Mouse (Mus musculus): Measurements from ENCODE around the gene Dnah8. TPM values are rescaled to one million over a fixed set of nuclear protein-coding genes. Genes with fewer than 3 reads are reported as not detected.

Gene Dnah8
- polyA plus RNA-seq, 1 experiment from 2014 or later: 0.35 TPM

DNA sequence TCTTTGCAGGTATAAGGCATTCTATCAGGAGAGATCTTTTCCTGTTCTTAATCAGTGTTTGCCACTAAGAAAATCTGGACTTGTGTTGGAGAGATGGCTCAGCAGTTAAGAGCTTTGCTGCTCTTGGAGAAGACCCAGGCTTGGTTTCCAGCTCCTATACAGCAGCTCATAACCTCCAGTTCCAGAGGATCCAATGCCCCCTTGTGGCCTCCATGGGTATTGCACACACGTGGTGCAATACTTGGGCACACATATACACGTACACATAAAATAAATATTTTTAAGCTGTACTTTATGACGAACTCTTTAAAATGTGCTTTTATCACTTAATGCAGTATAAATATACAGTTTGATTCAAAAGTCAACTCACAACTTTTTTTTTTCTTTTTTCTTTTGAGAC lies 24.6 kb downstream of the Dnah8 start:
- ATAC-seq: no peak
- H3K4me2 ChIP-seq (replicated peaks; ENCODE audit: low read depth): no peak overlapping the region
- H3K27ac ChIP-seq (ENCODE audit: low read depth, low read length): no peak overlapping the region
- peak; percentile 46 for TF ChIP-seq CTCF (IDR thresholded peaks at IDR 0.05; ENCODE audit: low read depth)
- no peaks in the 10 kb centered on the region for H3K27me3 ChIP-seq (replicated peaks; ENCODE audit: control insufficient read depth, insufficient read depth, low read length)
- no peak overlapping the region for H3K4me3 ChIP-seq (ENCODE audit: low read depth, low read length)
- no peak overlapping the region for H3K9ac ChIP-seq (ENCODE audit: low read depth, low read length)
- 96% methylated on average over 3 of the region's 3 CpGs for WGBS
- H3K4me1 ChIP-seq (replicated peaks; ENCODE audit: control insufficient read depth, insufficient read depth, low read length): no peaks in the 10 kb centered on the region
- H3K36me3 ChIP-seq (ENCODE audit: control insufficient read depth, insufficient read depth): no peaks in the 10 kb centered on the region
- no peaks in the 10 kb centered on the region for H3K9me3 ChIP-seq (ENCODE audit: control insufficient read depth)

- TF ChIP-seq CTCF (IDR thresholded peaks at IDR 0.05; ENCODE audit: low read depth): peak; percentile 65
- H3K36me3 ChIP-seq (ENCODE audit: control insufficient read depth, insufficient read depth): no peaks in the 10 kb centered on the region
- no peak overlapping the region for H3K27ac ChIP-seq (ENCODE audit: low read depth, low read length)
- H3K4me2 ChIP-seq (replicated peaks; ENCODE audit: low read depth): no peak overlapping the region
- no peaks in the 10 kb centered on the region for H3K4me1 ChIP-seq (replicated peaks; ENCODE audit: control insufficient read depth, insufficient read depth, low read length)
- no peak overlapping the region for H3K9ac ChIP-seq (ENCODE audit: low read depth, low read length)
- no peak for ATAC-seq
- H3K4me3 ChIP-seq (ENCODE audit: low read depth, low read length): no peak overlapping the region
- no peaks in the 10 kb centered on the region for H3K27me3 ChIP-seq (replicated peaks; ENCODE audit: control insufficient read depth, insufficient read depth, low read length)
- H3K9me3 ChIP-seq (ENCODE audit: control insufficient read depth): no peaks in the 10 kb centered on the region
- WGBS: 94% methylated on average over 6 of the region's 6 CpGs
These were observed 28.9 kb downstream of the Dnah8 start for GRCm38 (mm10) chr17:30653010-30653409.

DNA sequence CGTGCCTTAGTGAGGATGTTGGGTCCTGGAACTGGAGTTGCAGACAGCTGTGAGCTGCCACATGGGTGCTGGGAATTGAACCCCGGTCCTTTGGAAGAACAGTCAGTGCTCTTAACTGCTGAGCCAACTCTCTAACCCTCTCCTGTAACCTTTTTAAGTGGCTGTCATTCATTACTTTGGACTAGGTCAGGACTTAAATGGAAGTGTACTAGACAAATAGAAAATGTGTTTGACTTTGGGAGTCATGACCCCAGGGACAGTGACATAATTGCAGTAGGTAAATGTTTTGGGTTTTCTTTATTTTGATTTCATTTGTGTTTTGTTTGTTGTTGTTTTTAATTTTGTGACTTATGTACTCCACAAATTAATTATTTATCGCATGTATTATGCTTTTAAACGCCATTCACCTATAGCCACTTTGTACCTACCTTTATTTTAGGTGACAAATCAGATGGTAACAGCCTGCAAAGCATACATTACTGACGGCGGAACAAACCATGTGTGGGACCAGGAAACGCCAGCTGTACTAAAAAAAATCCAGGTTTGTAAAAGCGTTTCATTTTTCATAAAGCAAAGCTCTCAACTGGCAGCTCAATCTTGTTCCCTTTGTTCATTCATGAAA lies 33.5 kb downstream of the Dnah8 start:
- no peak for TF ChIP-seq CTCF (IDR thresholded peaks at IDR 0.05; ENCODE audit: low read depth)
- Histone ChIP-seq H3K36me3 (ENCODE audit: control insufficient read depth, insufficient read depth) (no peaks in the 10 kb centered on the region), H3K9me3 (ENCODE audit: control insufficient read depth) (no peaks in the 10 kb centered on the region), H3K9ac (ENCODE audit: low read depth, low read length) (peak overlapping the region; percentile 45), H3K4me2 (replicated peaks; ENCODE audit: low read depth) (peak overlapping the region; percentile 61), H3K4me3 (ENCODE audit: low read depth, low read length) (peak overlapping the region; percentile 31), H3K27me3 (replicated peaks; ENCODE audit: control insufficient read depth, insufficient read depth, low read length) (no peaks in the 10 kb centered on the region), H3K27ac (ENCODE audit: low read depth, low read length) (peak overlapping the region; percentile 46; the same call in 1 of the 2 replicates), H3K4me1 (replicated peaks; ENCODE audit: control insufficient read depth, insufficient read depth, low read length) (no peaks in the 10 kb centered on the region)
- WGBS: 38% methylated on average over 8 of the region's 8 CpGs
- ATAC-seq: no peak

DNA sequence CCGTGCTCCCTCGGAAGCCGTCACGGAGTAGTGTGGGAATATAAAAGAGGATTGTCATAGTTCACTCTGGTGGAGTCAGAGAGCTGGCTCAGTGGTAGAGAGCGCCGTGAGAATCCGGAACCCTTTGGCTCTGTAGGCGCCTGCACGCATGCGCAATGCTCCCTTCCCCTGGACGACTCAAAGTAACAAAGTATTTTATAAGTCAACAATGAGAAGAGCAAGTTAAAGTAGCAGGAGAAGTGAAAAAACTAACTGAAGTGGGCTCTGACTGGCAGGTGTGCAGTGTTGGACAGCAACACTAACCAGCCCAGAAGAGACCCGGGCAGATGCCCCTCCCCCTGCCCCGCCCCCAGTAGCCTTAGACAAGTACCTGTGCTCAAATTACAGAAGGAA lies 34.0 kb downstream of the Dnah8 start:
- Histone ChIP-seq H3K4me2 (replicated peaks; ENCODE audit: low read depth) (peak overlapping the region; percentile 61), H3K36me3 (ENCODE audit: control insufficient read depth, insufficient read depth) (no peaks in the 10 kb centered on the region), H3K27ac (ENCODE audit: low read depth, low read length) (peak overlapping the region; percentile 46; the same call in 1 of the 2 replicates), H3K4me3 (ENCODE audit: low read depth, low read length) (peak overlapping the region; percentile 31), H3K9ac (ENCODE audit: low read depth, low read length) (peak overlapping the region; percentile 45), H3K27me3 (replicated peaks; ENCODE audit: control insufficient read depth, insufficient read depth, low read length) (no peaks in the 10 kb centered on the region), H3K4me1 (replicated peaks; ENCODE audit: control insufficient read depth, insufficient read depth, low read length) (no peaks in the 10 kb centered on the region), H3K9me3 (ENCODE audit: control insufficient read depth) (no peaks in the 10 kb centered on the region)
- WGBS: 12% methylated on average over 13 of the region's 13 CpGs
- no peak for TF ChIP-seq CTCF (IDR thresholded peaks at IDR 0.05; ENCODE audit: low read depth)
- peak; percentile 77 for ATAC-seq

DNA sequence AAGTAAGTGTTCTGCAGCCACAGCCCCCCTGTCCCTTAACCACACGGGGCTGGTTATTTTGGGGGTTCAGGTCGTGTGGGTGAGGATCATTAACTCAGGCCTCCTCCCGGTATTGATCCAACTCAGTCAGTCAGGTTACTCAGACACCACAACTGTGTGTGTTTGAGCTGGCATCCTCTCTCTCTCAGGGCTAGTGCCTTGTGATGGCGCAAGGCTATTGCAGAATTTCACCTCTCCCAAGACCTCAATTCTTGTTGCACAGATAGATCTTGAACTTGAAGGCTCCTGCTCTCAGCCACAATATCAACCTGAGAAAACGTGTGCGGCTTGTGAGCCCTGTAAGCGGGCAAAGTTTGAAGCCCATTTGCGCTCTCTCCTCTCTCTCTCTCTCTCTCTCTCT lies 38.0 kb downstream of the Dnah8 start:
- ATAC-seq: no peak

DNA sequence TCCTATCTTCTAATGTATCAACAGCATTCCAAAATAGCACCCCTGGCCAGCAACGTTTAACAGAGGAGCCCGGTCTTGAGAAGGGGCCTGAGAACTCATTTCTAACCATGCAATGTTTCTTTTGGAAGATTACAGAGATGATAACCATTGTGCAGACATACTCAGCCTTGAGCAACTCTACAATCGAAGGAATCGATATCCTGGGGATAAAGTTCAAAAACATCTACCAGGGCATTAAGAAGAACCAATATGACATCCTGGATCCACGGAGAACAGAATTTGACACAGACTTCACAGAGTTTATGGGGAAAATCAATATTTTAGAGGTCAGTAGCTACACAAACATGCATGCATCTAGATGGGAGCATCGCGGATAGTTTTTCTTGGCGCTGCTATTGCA lies 39.0 kb downstream of the Dnah8 start:
- H3K4me1 ChIP-seq (replicated peaks; ENCODE audit: control insufficient read depth, insufficient read depth, low read length): no peaks in the 10 kb centered on the region
- no peak overlapping the region for H3K9ac ChIP-seq (ENCODE audit: low read depth, low read length)
- no peaks in the 10 kb centered on the region for H3K27me3 ChIP-seq (replicated peaks; ENCODE audit: control insufficient read depth, insufficient read depth, low read length)
- H3K27ac ChIP-seq (ENCODE audit: low read depth, low read length): no peak overlapping the region
- H3K36me3 ChIP-seq (ENCODE audit: control insufficient read depth, insufficient read depth): no peaks in the 10 kb centered on the region
- H3K9me3 ChIP-seq (ENCODE audit: control insufficient read depth): 0 out of 2 replicates have a peak, but pooled peaks cover 5% of the 10 kb centered on the region
- TF ChIP-seq CTCF (IDR thresholded peaks at IDR 0.05; ENCODE audit: low read depth): no peak
- H3K4me3 ChIP-seq (ENCODE audit: low read depth, low read length): no peak overlapping the region
- no peak for ATAC-seq
- H3K4me2 ChIP-seq (replicated peaks; ENCODE audit: low read depth): no peak overlapping the region
- WGBS: 87% methylated on average over 8 of the region's 8 CpGs

More for the DNA sequence above, 38.0 kb downstream of the Dnah8 start:
- Histone ChIP-seq H3K27ac (ENCODE audit: low read depth, low read length) (no peak overlapping the region), H3K4me2 (replicated peaks; ENCODE audit: low read depth) (no peak overlapping the region), H3K9ac (ENCODE audit: low read depth, low read length) (no peak overlapping the region), H3K9me3 (ENCODE audit: control insufficient read depth) (0 out of 2 replicates have a peak, but pooled peaks cover 5% of the 10 kb centered on the region), H3K27me3 (replicated peaks; ENCODE audit: control insufficient read depth, insufficient read depth, low read length) (no peaks in the 10 kb centered on the region), H3K4me1 (replicated peaks; ENCODE audit: control insufficient read depth, insufficient read depth, low read length) (no peaks in the 10 kb centered on the region), H3K4me3 (ENCODE audit: low read depth, low read length) (no peak overlapping the region), H3K36me3 (ENCODE audit: control insufficient read depth, insufficient read depth) (no peaks in the 10 kb centered on the region)
- 66% methylated on average over 8 of the region's 8 CpGs for WGBS
- no peak for TF ChIP-seq CTCF (IDR thresholded peaks at IDR 0.05; ENCODE audit: low read depth)
